Mouse (Mus musculus) MEL (cell line): ENCODE results near the gene Cpsf4.
A peak's percentile ranks its signal among the peaks of the same experiment; 100 is the strongest.
"Not testable (repeated sequence)": the region's sequence is repeated elsewhere in the genome, so short reads cannot be mapped to it uniquely, and the experiment has no call there.

Experiments used
- CHD1 ChIP-seq: IDR thresholded peaks from 2 replicates; pipeline ENCODE4 v1.6.1; 2012; ENCODE audit warnings: low read depth, mild to moderate bottlenecking, inconsistent platforms, low read length, improper control_type of control experiment
- CTCF ChIP-seq, 3 experiments: IDR thresholded peaks in 2 of 3; conservative IDR thresholded peaks in 1 of 3; 2 replicates each; pipeline ENCODE4 v1.5.1; 2011 to 2012; ENCODE audit warnings: low read length in 3 of 3, low read depth in 2 of 3, mild to moderate bottlenecking in 2 of 3, improper control_type of control experiment in 1 of 3, inconsistent platforms in 1 of 3, mixed read lengths in 1 of 3, moderate library complexity in 1 of 3; ENCODE audit not compliant: control insufficient read depth in 1 of 3, insufficient read depth in 1 of 3, poor library complexity in 1 of 3, severe bottlenecking in 1 of 3
- E2F4 ChIP-seq: IDR thresholded peaks from 2 replicates; pipeline ENCODE4 v1.6.1; 2011; ENCODE audit warnings: low read depth, low read length, improper control_type of control experiment, borderline replicate concordance
- ELF1 ChIP-seq: IDR thresholded peaks from 2 replicates; pipeline ENCODE4 v1.6.1; 2014; ENCODE audit warnings: low read depth, mild to moderate bottlenecking, inconsistent platforms, low read length, improper control_type of control experiment, moderate library complexity
- MAFK ChIP-seq: IDR thresholded peaks from 2 replicates; pipeline ENCODE4 v1.6.1; 2011; ENCODE audit warnings: low read depth, mild to moderate bottlenecking, low read length, improper control_type of control experiment, borderline replicate concordance
- TCF12 ChIP-seq: IDR thresholded peaks from 2 replicates; pipeline ENCODE4 v1.6.1; 2014; ENCODE audit warnings: low read depth, mild to moderate bottlenecking, inconsistent platforms, low read length, improper control_type of control experiment, moderate library complexity

DNA sequence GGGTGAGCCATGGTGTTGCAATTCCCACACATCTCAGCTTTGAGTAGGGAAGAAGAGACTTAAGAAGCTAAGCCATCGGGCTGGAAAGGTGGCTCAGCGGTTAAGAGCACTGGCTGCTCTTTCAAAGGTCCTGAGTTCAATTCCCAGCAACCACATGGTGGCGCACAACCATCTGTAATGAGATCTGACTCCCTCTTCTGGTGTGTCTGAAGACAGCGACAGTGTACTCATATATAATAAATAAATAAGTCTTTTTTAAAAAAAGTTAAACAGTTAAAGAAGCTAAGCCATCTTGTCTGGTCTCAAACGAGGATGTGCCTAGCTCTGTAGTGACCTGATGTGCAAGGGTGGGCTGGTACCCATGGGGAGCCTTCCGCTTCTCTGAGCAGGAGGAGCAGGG lies 33.7 kb upstream of the Cpsf4 start:
- TF ChIP-seq E2F4, ELF1, TCF12, MAFK, CHD1: not testable (repeated sequence)
- TF ChIP-seq CTCF (IDR thresholded peaks at IDR 0.05 in 2 of 3, conservative IDR thresholded peaks at IDR 0.05 in 1 of 3; ENCODE audit: control insufficient read depth in 1 of 3, insufficient read depth in 1 of 3, low read depth in 2 of 3, low read length in 3 of 3, poor library complexity in 1 of 3, severe bottlenecking in 1 of 3), result peak in 2 of 3 experiments; percentile 5 to 57; a peak in 2 of 6 replicates
